Mouse (Mus musculus): Measurements from ENCODE around the gene Ccdc113. TPM values are rescaled to one million over a fixed set of nuclear protein-coding genes. Genes with fewer than 3 reads are reported as not detected.

The Ccdc113 gene
- polyA plus RNA-seq, 1 experiment from 2014 or later = 1.0 TPM

- in situ Hi-C loops (cut with MboI; ENCODE audit: low pct_unique_long_range_greater_than_20kb) = no loop called here
- ChIA-PET POLR2A (no interaction called here), CTCF (no interaction called here)
- no peak for TF ChIP-seq CTCF (IDR thresholded peaks at IDR 0.05)
- no peak for ATAC-seq
- peaks cover 25% of the 10 kb centered on the region for H3K27me3 ChIP-seq
- no peak for DNase-seq (ENCODE audit: low read depth, low spot score)
These were observed 39.3 kb downstream of the Ccdc113 start for GRCm38 (mm10) chr8:95573146-95573545.

DNA sequence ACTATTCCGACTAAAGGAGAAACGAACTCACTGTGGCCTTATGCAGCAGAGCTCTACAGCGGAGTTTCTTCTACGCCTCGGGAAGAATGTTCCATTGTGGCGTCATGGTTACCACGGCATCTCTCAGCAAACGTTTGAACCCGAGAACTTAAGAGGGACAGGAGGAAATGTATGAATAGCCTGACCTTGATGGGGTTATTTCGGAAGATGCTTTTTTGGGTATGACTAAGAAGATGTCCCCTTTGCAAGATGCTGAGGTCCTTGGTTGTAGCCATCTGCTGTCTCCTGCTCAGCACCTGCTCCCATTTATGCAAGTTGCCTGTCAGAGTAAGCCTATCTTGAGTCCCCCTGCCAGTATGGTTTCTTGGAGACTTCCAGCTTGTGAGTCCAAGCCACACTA lies 42.4 kb downstream of the Ccdc113 start, which contains the start of gene Prss54:
Gene Prss54, minus strand, starts transcription at position 101 of the 400 bp plus-strand sequence.
- ATAC-seq (no peak), DNase-seq (ENCODE audit: low read depth, low spot score) (no peak)
- ChIA-PET CTCF (no interaction called here), POLR2A (no interaction called here)
- H3K27me3 ChIP-seq = peaks cover 25% of the 10 kb centered on the region
- no peak for TF ChIP-seq CTCF (IDR thresholded peaks at IDR 0.05)
- in situ Hi-C loops (cut with MboI; ENCODE audit: low pct_unique_long_range_greater_than_20kb) = no loop called here

DNA sequence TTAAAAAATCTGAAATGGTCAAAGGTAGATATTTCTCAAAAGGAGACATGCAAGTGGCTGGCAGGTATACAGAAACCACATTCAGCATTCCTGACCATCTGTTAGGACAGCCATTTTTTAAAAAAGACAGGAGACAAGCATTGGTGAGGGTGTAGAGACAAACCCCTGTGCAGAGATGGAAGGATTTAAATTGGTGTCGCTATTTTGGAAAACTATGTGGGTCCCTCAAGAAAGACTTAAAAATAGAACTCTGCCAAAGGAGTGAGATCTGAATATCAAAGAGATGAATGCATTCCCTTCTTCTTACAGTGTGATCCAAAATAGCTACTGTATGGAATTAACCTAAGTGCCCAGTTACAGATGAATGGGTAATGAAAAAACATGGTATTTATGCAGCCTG lies 53.5 kb downstream of the Ccdc113 start:
- CTCF ChIA-PET = no interaction called here
- in situ Hi-C loops (cut with MboI; ENCODE audit: low pct_unique_long_range_greater_than_20kb) = no loop called here
- no peak for ATAC-seq
- no peak for TF ChIP-seq CTCF (IDR thresholded peaks at IDR 0.05)
- H3K27me3 ChIP-seq = peaks cover under 1% of the 10 kb centered on the region
- POLR2A ChIA-PET = no interaction called here
- no peak for DNase-seq (ENCODE audit: low read depth, low spot score)

DNA sequence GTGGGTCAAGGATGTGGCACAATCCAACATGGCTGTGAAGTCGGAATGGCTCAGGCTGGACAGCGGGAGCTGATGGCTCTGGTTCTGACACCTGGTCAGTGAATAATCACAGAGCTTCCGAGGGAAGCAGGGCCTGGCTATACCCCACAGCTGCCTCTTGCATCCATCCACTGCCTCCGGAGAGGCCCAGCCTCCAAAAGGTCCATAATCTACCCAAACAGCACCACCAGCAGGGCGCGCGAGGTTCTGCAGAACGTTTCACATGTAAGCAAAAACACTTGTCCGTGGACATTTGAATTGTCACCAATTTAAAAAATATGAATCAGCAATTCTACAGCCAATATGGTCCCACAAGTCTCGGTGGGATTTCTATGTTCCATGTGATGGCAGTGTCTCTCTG lies 55.4 kb downstream of the Ccdc113 start:
- ChIA-PET POLR2A (no interaction called here), CTCF (no interaction called here)
- no peak for DNase-seq (ENCODE audit: low read depth, low spot score)
- no peak for ATAC-seq
- in situ Hi-C loops (cut with MboI; ENCODE audit: low pct_unique_long_range_greater_than_20kb) = no loop called here
- H3K27me3 ChIP-seq = peaks cover 5% of the 10 kb centered on the region
- TF ChIP-seq CTCF (IDR thresholded peaks at IDR 0.05) = no peak

- no peak for TF ChIP-seq CTCF (IDR thresholded peaks at IDR 0.05)
- in situ Hi-C loops (cut with MboI; ENCODE audit: low pct_unique_long_range_greater_than_20kb) = no loop called here
- ChIA-PET POLR2A (no interaction called here), CTCF (no interaction called here)
- H3K27me3 ChIP-seq = peaks cover 8% of the 10 kb centered on the region
- DNase-seq (ENCODE audit: low read depth, low spot score) (no peak), ATAC-seq (no peak)
These were observed 56.7 kb downstream of the Ccdc113 start for GRCm38 (mm10) chr8:95590539-95590938.

DNA sequence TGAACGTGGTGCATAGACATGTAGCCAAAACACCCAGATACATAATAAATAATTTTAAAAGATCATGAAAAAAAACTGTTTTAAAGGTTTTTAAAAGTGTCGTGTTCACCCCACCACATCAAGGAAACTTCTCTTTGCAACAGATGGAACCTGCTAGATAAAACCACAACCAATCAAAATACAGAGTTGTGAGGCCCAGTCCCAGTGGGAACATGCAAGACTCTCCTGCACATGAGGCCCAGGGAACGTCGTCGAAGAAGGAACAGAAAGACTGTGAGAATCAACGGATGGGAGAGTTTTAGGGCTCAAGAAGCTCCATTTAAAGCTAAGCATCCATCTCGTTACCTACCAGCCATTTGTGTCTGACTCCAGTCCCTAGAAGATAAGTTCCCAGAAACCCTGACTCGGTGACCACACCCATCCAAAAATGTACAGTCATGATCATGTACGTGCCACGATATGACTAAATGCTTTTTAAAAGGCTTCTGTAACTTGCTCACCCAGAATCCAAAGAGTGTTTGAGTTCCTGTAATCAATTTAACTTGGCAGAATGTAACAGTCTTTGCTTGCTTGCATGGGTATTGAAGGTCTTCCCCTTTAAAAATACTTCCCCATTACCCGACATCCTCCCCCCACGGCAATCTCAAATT lies 58.4 kb downstream of the Ccdc113 start:
- no peak for TF ChIP-seq CTCF (IDR thresholded peaks at IDR 0.05)
- POLR2A ChIA-PET = no interaction called here
- ATAC-seq (no peak), DNase-seq (ENCODE audit: low read depth, low spot score) (no peak)
- CTCF ChIA-PET = no interaction called here
- in situ Hi-C loops (cut with MboI; ENCODE audit: low pct_unique_long_range_greater_than_20kb) = no loop called here
- H3K27me3 ChIP-seq = peaks cover 8% of the 10 kb centered on the region

- no peak for ATAC-seq
- no peak for TF ChIP-seq CTCF (IDR thresholded peaks at IDR 0.05)
- POLR2A ChIA-PET = no interaction called here
- H3K27me3 ChIP-seq = peaks cover 8% of the 10 kb centered on the region
- CTCF ChIA-PET = no interaction called here
- no peak for DNase-seq (ENCODE audit: low read depth, low spot score)
- in situ Hi-C loops (cut with MboI; ENCODE audit: low pct_unique_long_range_greater_than_20kb) = no loop called here
These were observed 59.8 kb downstream of the Ccdc113 start for GRCm38 (mm10) chr8:95593439-95594393.

DNA sequence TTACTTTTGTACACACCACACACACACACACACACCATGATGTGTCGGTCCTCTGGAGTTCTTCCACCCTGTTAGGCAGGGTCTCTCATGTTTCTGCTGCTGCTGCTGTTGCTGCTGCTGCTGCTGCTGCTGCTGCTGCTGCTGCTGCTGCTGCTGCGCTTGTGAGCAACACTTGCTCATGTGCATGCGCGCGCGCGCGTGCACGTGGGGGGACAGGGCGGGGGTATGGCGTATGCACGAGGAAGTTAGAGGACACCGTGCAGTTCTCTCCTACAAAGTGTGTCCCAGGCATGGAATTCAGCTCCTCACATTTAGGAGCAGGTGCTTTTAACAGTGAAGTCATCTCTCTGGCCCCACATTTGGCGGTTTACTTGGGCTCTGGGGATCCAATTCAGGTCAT lies 61.2 kb downstream of the Ccdc113 start:
- peaks cover 12% of the 10 kb centered on the region for H3K27me3 ChIP-seq
- ATAC-seq (no peak), DNase-seq (ENCODE audit: low read depth, low spot score) (no peak)
- TF ChIP-seq CTCF (IDR thresholded peaks at IDR 0.05) = no peak
- POLR2A ChIA-PET = no interaction called here
- in situ Hi-C loops (cut with MboI; ENCODE audit: low pct_unique_long_range_greater_than_20kb) = no loop called here
- CTCF ChIA-PET = interaction anchor here (1.2 kb wide), 1 partner anchor 102 kb away, joined by 3 read pairs; no protein-coding TSS in a partner anchor

DNA sequence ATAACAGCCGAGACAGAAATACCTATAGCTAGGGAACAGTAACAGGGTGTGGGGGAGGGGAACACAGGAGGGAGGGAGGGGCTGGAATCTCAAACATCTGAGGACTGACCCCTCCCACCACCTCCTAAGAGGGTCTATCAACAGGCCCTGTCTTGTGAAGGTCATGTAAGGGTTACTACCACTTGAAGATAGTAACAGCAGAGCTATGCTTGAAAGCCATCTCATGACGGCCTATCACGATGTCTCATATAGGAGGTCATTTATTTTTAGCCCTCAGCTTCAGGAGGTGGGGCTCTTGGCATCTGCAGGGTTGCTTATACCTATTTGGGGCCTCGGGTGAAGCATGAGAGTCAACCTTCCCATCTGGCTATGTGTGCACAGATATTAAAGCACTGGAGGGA lies 63.0 kb downstream of the Ccdc113 start:
- ChIA-PET POLR2A (no interaction called here), CTCF (no interaction called here)
- no peak for TF ChIP-seq CTCF (IDR thresholded peaks at IDR 0.05)
- ATAC-seq = no peak
- in situ Hi-C loops (cut with MboI; ENCODE audit: low pct_unique_long_range_greater_than_20kb) = no loop called here
- DNase-seq (ENCODE audit: low read depth, low spot score) = no peak
- peaks cover 12% of the 10 kb centered on the region for H3K27me3 ChIP-seq

- ATAC-seq (peak; percentile 35), DNase-seq (ENCODE audit: low read depth, low spot score) (no peak)
- peak; percentile 80 for TF ChIP-seq CTCF (IDR thresholded peaks at IDR 0.05)
- ChIA-PET POLR2A (no interaction called here), CTCF (interaction anchor here (0.8 to 2.0 kb wide), 4 partner anchors 97 to 234 kb away, joined by 3 to 15 read pairs (median 6); partner anchors contain the start of gene Setd6)
- H3K27me3 ChIP-seq = peaks cover 9% of the 10 kb centered on the region
- in situ Hi-C loops (cut with MboI; ENCODE audit: low pct_unique_long_range_greater_than_20kb) = loop anchor here (5.0 to 10.0 kb wide), 3 partner anchors 97 to 307 kb away; no protein-coding TSS in a partner anchor
These were observed 66.0 kb downstream of the Ccdc113 start for GRCm38 (mm10) chr8:95599861-95600260.

DNA sequence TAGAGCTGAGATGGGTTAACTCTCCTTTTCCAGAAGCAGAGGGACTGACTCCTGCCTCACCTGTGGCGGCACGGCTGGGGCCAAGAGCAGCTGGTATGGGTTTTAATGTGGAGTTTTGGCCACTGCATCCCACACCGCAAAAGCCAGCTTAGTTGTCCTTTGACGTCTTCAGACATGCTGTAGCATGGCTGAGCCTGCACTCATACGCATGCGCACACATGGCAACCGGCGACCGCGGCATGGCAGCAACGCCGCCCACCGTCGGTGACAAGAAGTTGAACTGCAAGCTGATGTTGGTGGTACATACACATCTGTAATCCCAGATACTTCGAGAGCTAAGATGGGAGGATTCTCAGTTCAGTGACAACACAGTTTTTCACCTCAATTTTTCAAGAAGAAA lies 67.4 kb downstream of the Ccdc113 start:
- no peak for TF ChIP-seq CTCF (IDR thresholded peaks at IDR 0.05)
- H3K27me3 ChIP-seq = peaks cover 9% of the 10 kb centered on the region
- POLR2A ChIA-PET = no interaction called here
- DNase-seq (ENCODE audit: low read depth, low spot score) (no peak), ATAC-seq (no peak)
- CTCF ChIA-PET = interaction anchor here (1.4 to 1.8 kb wide), 2 partner anchors 93 to 96 kb away, joined by 3 to 10 read pairs; no protein-coding TSS in a partner anchor
- in situ Hi-C loops (cut with MboI; ENCODE audit: low pct_unique_long_range_greater_than_20kb) = loop anchor here (5.0 to 10.0 kb wide), 3 partner anchors 96 to 306 kb away; no protein-coding TSS in a partner anchor

Measured in Patski (cell line).